Mouse (Mus musculus) heart, embryonic 11.5 days (tissue): ENCODE measurements around the gene Neil1. TPM values are rescaled to one million over a fixed set of nuclear protein-coding genes. Genes with fewer than 3 reads are reported as not detected.

ENCODE experiments used
- ATAC-seq: fragments of 200-750 bp; cut with Nextera tagmentation; replicated peaks from 2 replicates; pipeline ENCODE4 v1.8.0; 2017; ENCODE audit warnings: moderate library complexity; ENCODE audit not compliant: insufficient number of reproducible peaks, low FRiP score, low TSS enrichment
- H3K27ac ChIP-seq: fragments of 300-500 bp; sonication (generic); 2 replicates; pipeline ENCODE4 v1.5.1; 2014; ENCODE audit warnings: mild to moderate bottlenecking, low read depth, low read length
- H3K27me3 ChIP-seq: fragments of 300-500 bp; sonication (generic); 2 replicates; pipeline ENCODE4 v1.6.1; 2014; ENCODE audit warnings: mild to moderate bottlenecking, low read length, mixed read lengths; ENCODE audit not compliant: control insufficient read depth, insufficient read depth
- H3K36me3 ChIP-seq: fragments of 300-500 bp; sonication (generic); 2 replicates; pipeline ENCODE4 v1.6.1; 2014; ENCODE audit warnings: mild to moderate bottlenecking, low read length, moderate library complexity, mixed read lengths; ENCODE audit not compliant: control insufficient read depth, insufficient read depth
- H3K4me1 ChIP-seq: fragments of 300-500 bp; sonication (generic); 2 replicates; pipeline ENCODE4 v1.6.1; 2014; ENCODE audit warnings: low read length; ENCODE audit not compliant: control insufficient read depth, insufficient read depth
- H3K4me2 ChIP-seq: fragments of 300-500 bp; sonication (generic); 2 replicates; pipeline ENCODE4 v1.6.1; 2014; ENCODE audit warnings: mild to moderate bottlenecking, moderate library complexity
- H3K4me3 ChIP-seq: fragments of 300-500 bp; sonication (generic); 2 replicates; pipeline ENCODE4 v1.5.1; 2014; ENCODE audit warnings: low read depth, low read length
- H3K9ac ChIP-seq: fragments of 300-500 bp; sonication (generic); 2 replicates; pipeline ENCODE4 v1.6.1; 2014; ENCODE audit warnings: mild to moderate bottlenecking, low read depth, low read length, moderate library complexity
- H3K9me3 ChIP-seq: fragments of 300-500 bp; sonication (generic); replicated peaks from 2 replicates; pipeline ENCODE4 v1.6.1; 2016; ENCODE audit warnings: low read length; ENCODE audit not compliant: control insufficient read depth
- WGBS: fragments of 180-500 bp; shearing (Covaris S2); extraction: QIAGEN DNeasy Blood & Tissue Kit; methylation state at CpG from one replicate; pipeline ENCODE4 v1.1.7; 2014; ENCODE audit not compliant: insufficient replicate concordance; 5-methylcytosine and 5-hydroxymethylcytosine counted together
- polyA plus RNA-seq: library from polyadenylated mRNA; unstranded; fragments of >200 nt; fragmentation: Nextera tagmentation; extraction: Ambion mirVana; gene quantifications from 2 replicates; pipeline ENCODE4 v1.2.1, GENCODE M21; 2014

The Neil1 gene
- polyA plus RNA-seq, result 4.4 and 6.0 TPM in 2 replicates

GRCm38 (mm10) chr9:57148144-57148878 lies at the start of gene Neil1:
Gene Neil1 (minus strand): TSS chr9:57148305.
- Histone ChIP-seq H3K4me3 (peak within 1 kb of the TSS; percentile 54), H3K27ac (peak within 1 kb of the TSS; percentile 75), H3K4me1 (peaks cover 4% of the 10 kb centered on the region; the same call in 1 of the 2 replicates), H3K27me3 (no peaks in the 10 kb centered on the region), H3K4me2 (peak within 1 kb of the TSS; percentile 89), H3K36me3 (no peaks in the 10 kb centered on the region), H3K9ac (peak within 1 kb of the TSS; percentile 82), H3K9me3 (no peaks in the 10 kb centered on the region)
- WGBS, result 2% methylated on average over 27 of the region's 27 CpGs
- ATAC-seq, result peak; percentile 82

GRCm38 (mm10) chr9:57197414-57197813 lies 49.3 kb upstream of the Neil1 start:
- Histone ChIP-seq H3K4me2 (no peak overlapping the region), H3K9ac (no peak overlapping the region), H3K27me3 (no peaks in the 10 kb centered on the region), H3K4me3 (no peak overlapping the region), H3K9me3 (no peaks in the 10 kb centered on the region), H3K36me3 (no peaks in the 10 kb centered on the region), H3K4me1 (no peaks in the 10 kb centered on the region), H3K27ac (no peak overlapping the region)
- WGBS, result 60% methylated on average over 8 of the region's 8 CpGs
- no peak for ATAC-seq

GRCm38 (mm10) chr9:57196708-57197107 lies 48.6 kb upstream of the Neil1 start:
- Histone ChIP-seq H3K27ac (no peak overlapping the region), H3K4me1 (no peaks in the 10 kb centered on the region), H3K9ac (no peak overlapping the region), H3K9me3 (no peaks in the 10 kb centered on the region), H3K27me3 (no peaks in the 10 kb centered on the region), H3K4me3 (no peak overlapping the region), H3K36me3 (no peaks in the 10 kb centered on the region), H3K4me2 (no peak overlapping the region)
- no peak for ATAC-seq
- 57% methylated on average over 3 of the region's 3 CpGs for WGBS

- ATAC-seq, result no peak
- H3K4me1 ChIP-seq, result no peaks in the 10 kb centered on the region
- WGBS, result 72% methylated on average over 5 of the region's 5 CpGs
- no peak overlapping the region for H3K4me2 ChIP-seq
- no peak overlapping the region for H3K27ac ChIP-seq
- H3K9ac ChIP-seq, result no peak overlapping the region
- no peaks in the 10 kb centered on the region for H3K36me3 ChIP-seq
- no peaks in the 10 kb centered on the region for H3K9me3 ChIP-seq
- H3K4me3 ChIP-seq, result no peak overlapping the region
- H3K27me3 ChIP-seq, result no peaks in the 10 kb centered on the region
Observed at GRCm38 (mm10) chr9:57168411-57168810, 20.3 kb upstream of the Neil1 start.

GRCm38 (mm10) chr9:57166173-57166572 lies 18.1 kb upstream of the Neil1 start:
- Histone ChIP-seq H3K4me2 (no peak overlapping the region), H3K4me3 (no peak overlapping the region), H3K9me3 (no peaks in the 10 kb centered on the region), H3K36me3 (no peaks in the 10 kb centered on the region), H3K27ac (no peak overlapping the region), H3K9ac (no peak overlapping the region), H3K27me3 (no peaks in the 10 kb centered on the region), H3K4me1 (no peaks in the 10 kb centered on the region)
- no peak for ATAC-seq
- 73% methylated on average over 2 of the region's 2 CpGs for WGBS

GRCm38 (mm10) chr9:57163137-57163536 lies 15.0 kb upstream of the Neil1 start:
- Histone ChIP-seq H3K36me3 (no peaks in the 10 kb centered on the region), H3K27me3 (no peaks in the 10 kb centered on the region), H3K4me3 (no peak overlapping the region), H3K27ac (no peak overlapping the region), H3K9me3 (no peaks in the 10 kb centered on the region), H3K4me2 (no peak overlapping the region), H3K9ac (no peak overlapping the region), H3K4me1 (no peaks in the 10 kb centered on the region)
- ATAC-seq, result no peak
- 37% methylated on average over 2 of the region's 2 CpGs for WGBS

- H3K27me3 ChIP-seq, result no peaks in the 10 kb centered on the region
- H3K36me3 ChIP-seq, result no peaks in the 10 kb centered on the region
- H3K9me3 ChIP-seq, result no peaks in the 10 kb centered on the region
- no peak overlapping the region for H3K4me3 ChIP-seq
- no peak overlapping the region for H3K27ac ChIP-seq
- WGBS, result 19% methylated on average over 3 of the region's 3 CpGs
- no peak overlapping the region for H3K4me2 ChIP-seq
- ATAC-seq, result no peak
- H3K9ac ChIP-seq, result 0 out of 2 replicates have a peak overlapping the region, but pooled peaks have one; percentile 39
- peaks cover 2% of the 10 kb centered on the region; the same call in 1 of the 2 replicates for H3K4me1 ChIP-seq
Observed at GRCm38 (mm10) chr9:57162496-57162895, 14.4 kb upstream of the Neil1 start.

GRCm38 (mm10) chr9:57158506-57158905 lies 10.4 kb upstream of the Neil1 start:
- 0 out of 2 replicates have a peak overlapping the region, but pooled peaks have one; percentile 29 for H3K27ac ChIP-seq
- no peaks in the 10 kb centered on the region for H3K9me3 ChIP-seq
- peak overlapping the region; percentile 76 for H3K4me2 ChIP-seq
- peak overlapping the region; percentile 88 for H3K4me3 ChIP-seq
- ATAC-seq, result no peak; the same call in 1 of the 2 replicates
- no peaks in the 10 kb centered on the region for H3K27me3 ChIP-seq
- peaks cover 6% of the 10 kb centered on the region; the same call in 1 of the 2 replicates for H3K4me1 ChIP-seq
- no peaks in the 10 kb centered on the region for H3K36me3 ChIP-seq
- 37% methylated on average over 11 of the region's 11 CpGs for WGBS
- H3K9ac ChIP-seq, result peak overlapping the region; percentile 76
